7 mouse cellular contexts compared by ENCODE assay signal in the genomic region with DNA sequence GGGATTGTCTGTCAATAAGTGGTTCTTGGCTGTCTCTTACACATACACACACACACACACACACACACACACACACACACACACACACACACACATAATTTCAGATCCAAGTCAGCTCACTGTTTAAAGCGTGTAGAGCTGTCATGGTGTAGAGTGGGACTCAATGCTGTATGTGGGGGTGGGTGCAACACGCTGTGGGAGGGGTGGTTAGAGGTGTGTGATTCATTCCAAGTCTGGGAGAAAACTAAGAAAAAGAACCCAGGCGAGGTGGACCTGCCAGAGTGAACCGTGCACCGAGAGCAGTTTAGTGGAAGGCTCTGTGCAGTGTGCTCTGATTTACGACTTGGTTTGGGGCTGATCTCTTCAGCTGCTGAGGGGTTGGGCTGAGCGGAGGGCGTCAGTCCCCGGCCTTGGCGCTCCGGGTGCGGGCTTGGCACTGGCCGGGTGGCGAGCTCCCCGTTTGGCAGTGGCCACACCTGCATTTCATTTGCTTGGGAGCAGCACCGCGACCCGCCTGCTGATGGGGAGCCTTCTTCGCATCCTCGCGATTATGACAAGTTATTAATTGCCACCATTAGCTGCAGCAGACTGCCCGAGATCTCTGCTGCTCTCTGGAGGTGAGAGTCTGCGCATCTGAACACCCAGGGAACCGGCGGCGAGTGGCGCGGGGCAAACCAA.
DNase-seq lines count a peak whose midpoint lies in the region; ATAC-seq lines count a peak whose summit lies in the region.

No protein-coding gene starts in this region.

- peak overlapping the region; percentile 57 for H3K4me2 ChIP-seq in embryonic facial prominence, embryonic 13.5 days
- peak overlapping the region; percentile 57 for H3K4me2 ChIP-seq in hindbrain, embryonic 13.5 days
- peak overlapping the region; percentile 23; the same call in 1 of the 2 replicates for H3K4me2 ChIP-seq in liver, embryonic 13.5 days
- H3K4me2 ChIP-seq in stomach, embryonic 16.5 days (ENCODE audit: low read depth, low read length) = peak overlapping the region; percentile 51

- H3K27ac ChIP-seq in embryonic facial prominence, embryonic 13.5 days = no peak overlapping the region
- H3K27ac ChIP-seq in hindbrain, embryonic 13.5 days = peak overlapping the region; percentile 69; the same call in 1 of the 2 replicates
- no peak overlapping the region for H3K27ac ChIP-seq in liver, embryonic 13.5 days
- H3K27ac ChIP-seq in stomach, embryonic 16.5 days (ENCODE audit: low read length) = no peak overlapping the region

- 47% methylated on average over 28 of the region's 28 CpGs for WGBS in embryonic facial prominence, embryonic 13.5 days
- 40% methylated on average over 28 of the region's 28 CpGs for WGBS in hindbrain, embryonic 13.5 days
- WGBS in liver, embryonic 13.5 days (ENCODE audit: insufficient replicate concordance) = 41% methylated on average over 28 of the region's 28 CpGs
- WGBS in stomach, embryonic 16.5 days = 27% methylated on average over 28 of the region's 28 CpGs

- no peaks in the 10 kb centered on the region for H3K4me1 ChIP-seq in embryonic facial prominence, embryonic 13.5 days
- peaks cover 6% of the 10 kb centered on the region for H3K4me1 ChIP-seq in hindbrain, embryonic 13.5 days (replicated peaks)
- no peaks in the 10 kb centered on the region for H3K4me1 ChIP-seq in liver, embryonic 13.5 days (replicated peaks)
- no peaks in the 10 kb centered on the region for H3K4me1 ChIP-seq in stomach, embryonic 16.5 days (ENCODE audit: control insufficient read depth, insufficient read depth, low read length)

- H3K9ac ChIP-seq in embryonic facial prominence, embryonic 13.5 days = no peak overlapping the region
- peak overlapping the region; percentile 58 for H3K9ac ChIP-seq in hindbrain, embryonic 13.5 days
- H3K9ac ChIP-seq in liver, embryonic 13.5 days = no peak overlapping the region
- H3K9ac ChIP-seq in stomach, embryonic 16.5 days (ENCODE audit: low read length) = no peak overlapping the region

- no peaks in the 10 kb centered on the region for H3K9me3 ChIP-seq in embryonic facial prominence, embryonic 13.5 days
- no peaks in the 10 kb centered on the region for H3K9me3 ChIP-seq in hindbrain, embryonic 13.5 days
- no peaks in the 10 kb centered on the region for H3K9me3 ChIP-seq in liver, embryonic 13.5 days (replicated peaks)
- no peaks in the 10 kb centered on the region for H3K9me3 ChIP-seq in stomach, embryonic 16.5 days (replicated peaks; ENCODE audit: control insufficient read depth, low read length)

- DNase-seq in left cerebral cortex, postnatal 4 days = peak; percentile 8
- no peak for DNase-seq in left cerebral cortex, postnatal 10 days (ENCODE audit: extremely low spot score in 1 of 2, low spot score in 2 of 2)
- no peak for DNase-seq in liver, embryonic 13.5 days
- DNase-seq in urinary bladder, postnatal 4 days (ENCODE audit: low spot score in 2 of 2) = no peak

- peak overlapping the region; percentile 27 for H3K4me3 ChIP-seq in embryonic facial prominence, embryonic 13.5 days
- peak overlapping the region; percentile 35 for H3K4me3 ChIP-seq in hindbrain, embryonic 13.5 days
- H3K4me3 ChIP-seq in liver, embryonic 13.5 days (replicated peaks) = no peak overlapping the region
- H3K4me3 ChIP-seq in stomach, embryonic 16.5 days (replicated peaks; ENCODE audit: low read length) = peak overlapping the region; percentile 35

- H3K27me3 ChIP-seq in embryonic facial prominence, embryonic 13.5 days = peaks cover 4% of the 10 kb centered on the region; the same call in 1 of the 2 replicates
- H3K27me3 ChIP-seq in hindbrain, embryonic 13.5 days = peaks cover 28% of the 10 kb centered on the region; the same call in 1 of the 2 replicates
- no peaks in the 10 kb centered on the region for H3K27me3 ChIP-seq in liver, embryonic 13.5 days
- H3K27me3 ChIP-seq in stomach, embryonic 16.5 days (ENCODE audit: control insufficient read depth, insufficient read depth, low read length) = no peaks in the 10 kb centered on the region

- no peak for ATAC-seq in embryonic facial prominence, embryonic 13.5 days (ENCODE audit: insufficient number of reproducible peaks, insufficient read depth, low FRiP score, low TSS enrichment, low read depth)
- peak; percentile 84 for ATAC-seq in hindbrain, embryonic 13.5 days (ENCODE audit: low FRiP score)
- no peak for ATAC-seq in liver, embryonic 13.5 days (ENCODE audit: low read depth)
- ATAC-seq in stomach, embryonic 16.5 days (ENCODE audit: insufficient read depth, low FRiP score) = no peak

- no peaks in the 10 kb centered on the region for H3K36me3 ChIP-seq in embryonic facial prominence, embryonic 13.5 days
- H3K36me3 ChIP-seq in hindbrain, embryonic 13.5 days = no peaks in the 10 kb centered on the region
- no peaks in the 10 kb centered on the region for H3K36me3 ChIP-seq in liver, embryonic 13.5 days
- no peaks in the 10 kb centered on the region for H3K36me3 ChIP-seq in stomach, embryonic 16.5 days (ENCODE audit: control insufficient read depth, insufficient read depth, low read length)

- intact Hi-C loops in left cerebral cortex, postnatal 4 days (cut with DNase I) = no loop called here
- intact Hi-C loops in left cerebral cortex, postnatal 10 days (cut with DNase I) = no loop called here
